Mouse (Mus musculus) liver, postnatal 0 days (tissue): ENCODE measurements around the gene Hba-a1.

ENCODE experiments used
- CTCF ChIP-seq: sonication (generic); IDR thresholded peaks from 2 replicates; pipeline ENCODE4 v1.5.1; 2016; ENCODE audit warnings: antibody characterized with exemption, low read depth
- EP300 ChIP-seq: IDR thresholded peaks from 2 replicates; pipeline ENCODE4 v1.6.1; 2016; ENCODE audit warnings: antibody characterized with exemption, low read depth, mild to moderate bottlenecking

- TF ChIP-seq CTCF (no peak), EP300 (peak; percentile 100)
Measured at GRCm38 (mm10) chr11:32245614-32246013, 37.7 kb upstream of the Hba-a1 start.
